ENCODE assay signal across 8 mouse cellular contexts in genomic region chr10:81321436-81321835, GRCm38 (mm10). TPM values are rescaled to one million over a fixed set of nuclear protein-coding genes. Genes with fewer than 3 reads are reported as not detected.
DNase-seq lines count a peak whose midpoint lies in the region; ATAC-seq and TF ChIP-seq lines count a peak whose summit lies in the region.

No protein-coding gene starts in this region.

- DNase-seq in heart, adult 8-10 months (ENCODE audit: low spot score): no peak
- DNase-seq in ovary, postnatal 36 days (ENCODE audit: low spot score): no peak
- no peak for DNase-seq in right cerebral cortex, postnatal 14 days
- no peak for DNase-seq in kidney, adult 9 months

- peaks cover 53% of the 10 kb centered on the region for H3K4me1 ChIP-seq in heart, embryonic 13.5 days
- H3K4me1 ChIP-seq in ES-Bruce4 (ENCODE audit: control insufficient read depth, insufficient read depth, low read length): no peaks in the 10 kb centered on the region
- peaks cover 39% of the 10 kb centered on the region for H3K4me1 ChIP-seq in forebrain, embryonic 13.5 days
- H3K4me1 ChIP-seq in liver, embryonic 15.5 days (replicated peaks): peaks cover 57% of the 10 kb centered on the region

- no peak for TF ChIP-seq CTCF in ES-Bruce4 (IDR thresholded peaks at IDR 0.05; ENCODE audit: low read depth, low read length)

- H3K27ac ChIP-seq in heart, embryonic 13.5 days (replicated peaks): peak overlapping the region; percentile 89
- H3K27ac ChIP-seq in ES-Bruce4 (ENCODE audit: insufficient read depth, low read length): no peak overlapping the region
- peak overlapping the region; percentile 88 for H3K27ac ChIP-seq in forebrain, embryonic 13.5 days
- H3K27ac ChIP-seq in liver, embryonic 15.5 days (replicated peaks): peak overlapping the region; percentile 92

- no peak for TF ChIP-seq EP300 in ES-Bruce4 (IDR thresholded peaks at IDR 0.05; ENCODE audit: insufficient read depth, low read depth, low read length)

- no peaks in the 10 kb centered on the region for H3K27me3 ChIP-seq in heart, embryonic 13.5 days (replicated peaks)
- H3K27me3 ChIP-seq in ES-Bruce4 (ENCODE audit: control insufficient read depth, insufficient read depth, low read length, poor library complexity, severe bottlenecking): no peaks in the 10 kb centered on the region
- no peaks in the 10 kb centered on the region for H3K27me3 ChIP-seq in forebrain, embryonic 13.5 days
- H3K27me3 ChIP-seq in liver, embryonic 15.5 days: no peaks in the 10 kb centered on the region

- H3K9ac ChIP-seq in heart, embryonic 13.5 days: peak overlapping the region; percentile 96
- H3K9ac ChIP-seq in ES-Bruce4 (ENCODE audit: low read depth, poor library complexity, severe bottlenecking): peak overlapping the region; percentile 92
- peak overlapping the region; percentile 90 for H3K9ac ChIP-seq in forebrain, embryonic 13.5 days
- H3K9ac ChIP-seq in liver, embryonic 15.5 days: peak overlapping the region; percentile 95

- H3K4me2 ChIP-seq in heart, embryonic 13.5 days: peak overlapping the region; percentile 94
- peak overlapping the region; percentile 85 for H3K4me2 ChIP-seq in forebrain, embryonic 13.5 days
- peak overlapping the region; percentile 87 for H3K4me2 ChIP-seq in liver, embryonic 15.5 days

- no peak for TF ChIP-seq POLR2A in ES-Bruce4 (IDR thresholded peaks at IDR 0.05; ENCODE audit: insufficient read depth, low read length)

- 2% methylated on average over 20 of the region's 20 CpGs for WGBS in heart, embryonic 13.5 days
- WGBS in forebrain, embryonic 13.5 days: 3% methylated on average over 20 of the region's 20 CpGs
- 2% methylated on average over 20 of the region's 20 CpGs for WGBS in liver, embryonic 15.5 days (ENCODE audit: insufficient replicate concordance)

- H3K9me3 ChIP-seq in heart, embryonic 13.5 days: no peaks in the 10 kb centered on the region
- no peaks in the 10 kb centered on the region for H3K9me3 ChIP-seq in ES-Bruce4 (replicated peaks; ENCODE audit: control insufficient read depth, insufficient read depth, low read length, poor library complexity, severe bottlenecking)
- H3K9me3 ChIP-seq in forebrain, embryonic 13.5 days (replicated peaks): no peaks in the 10 kb centered on the region
- H3K9me3 ChIP-seq in liver, embryonic 15.5 days (replicated peaks): no peaks in the 10 kb centered on the region

- no peak for ATAC-seq in heart, embryonic 13.5 days (ENCODE audit: extremely low read depth, insufficient number of reproducible peaks, low FRiP score, low TSS enrichment)
- ATAC-seq in forebrain, embryonic 13.5 days: peak; percentile 0; the same call in 1 of the 2 replicates
- peak; percentile 1; the same call in 1 of the 2 replicates for ATAC-seq in liver, embryonic 15.5 days (ENCODE audit: insufficient read depth)

- peak overlapping the region; percentile 99 for H3K4me3 ChIP-seq in heart, embryonic 13.5 days
- peak overlapping the region; percentile 93 for H3K4me3 ChIP-seq in ES-Bruce4 (ENCODE audit: low read depth, low read length)
- H3K4me3 ChIP-seq in forebrain, embryonic 13.5 days: peak overlapping the region; percentile 96
- H3K4me3 ChIP-seq in liver, embryonic 15.5 days (replicated peaks): peak overlapping the region; percentile 94

- H3K36me3 ChIP-seq in heart, embryonic 13.5 days: peaks cover 58% of the 10 kb centered on the region
- peaks cover 31% of the 10 kb centered on the region for H3K36me3 ChIP-seq in ES-Bruce4 (ENCODE audit: control insufficient read depth, insufficient read depth, low read length, poor library complexity, severe bottlenecking)
- H3K36me3 ChIP-seq in forebrain, embryonic 13.5 days (ENCODE audit: poor library complexity, severe bottlenecking): peaks cover 62% of the 10 kb centered on the region
- H3K36me3 ChIP-seq in liver, embryonic 15.5 days (replicated peaks): peaks cover 55% of the 10 kb centered on the region

RNA-seq across cellular contexts. Expression of gene Cactin, which starts 0.5 kb away (rescaled TPM):
- 25.6 and 28.2 TPM in 2 replicates for polyA plus RNA-seq in heart, embryonic 13.5 days (2015; fragmentation: Nextera tagmentation; extraction: Ambion mirVana)
- total RNA-seq in heart, adult 8-10 months (2022): 10 to 100 TPM; 14.4 to 19.2 (median 16.3) TPM
- 17.5 and 18.2 TPM in 2 replicates for polyA plus RNA-seq in ES-Bruce4 (2011; ENCODE audit: insufficient read depth, insufficient read length, low read depth, missing spikeins)
- polyA plus RNA-seq in forebrain, embryonic 13.5 days (2015; fragmentation: Nextera tagmentation; extraction: Ambion mirVana): 39.9 and 42.0 TPM in 2 replicates
- polyA plus RNA-seq in liver, embryonic 15.5 days (2015; fragmentation: Nextera tagmentation; extraction: Ambion mirVana): 24.3 and 29.5 TPM in 2 replicates

RNA-seq across cellular contexts. Expression of gene Tbxa2r, which starts 7.1 kb away (rescaled TPM):
- polyA plus RNA-seq in heart, embryonic 13.5 days (2015; fragmentation: Nextera tagmentation; extraction: Ambion mirVana): 13.6 and 14.7 TPM in 2 replicates
- total RNA-seq in heart, adult 8-10 months (2022): 1 to 10 TPM; 2.7 to 5.4 (median 3.5) TPM
- 0.57 and 1.5 TPM in 2 replicates for polyA plus RNA-seq in ES-Bruce4 (2011; ENCODE audit: insufficient read depth, insufficient read length, low read depth, missing spikeins)
- polyA plus RNA-seq in forebrain, embryonic 13.5 days (2015; fragmentation: Nextera tagmentation; extraction: Ambion mirVana): 2.6 and 3.8 TPM in 2 replicates
- polyA plus RNA-seq in liver, embryonic 15.5 days (2015; fragmentation: Nextera tagmentation; extraction: Ambion mirVana): 4.0 and 5.0 TPM in 2 replicates

RNA-seq across cellular contexts. Expression of gene Gipc3, which starts 21.6 kb away (rescaled TPM):
- 0.06 TPM in 1 of 2 replicates, not detected in the other for polyA plus RNA-seq in heart, embryonic 13.5 days (2015; fragmentation: Nextera tagmentation; extraction: Ambion mirVana)
- total RNA-seq in heart, adult 8-10 months (2022): 1 to 10 TPM; 4.1 to 6.6 (median 5.2) TPM
- 1.0 and 1.2 TPM in 2 replicates for polyA plus RNA-seq in ES-Bruce4 (2011; ENCODE audit: insufficient read depth, insufficient read length, low read depth, missing spikeins)
- polyA plus RNA-seq in forebrain, embryonic 13.5 days (2015; fragmentation: Nextera tagmentation; extraction: Ambion mirVana): not detected in 2 replicates
- polyA plus RNA-seq in liver, embryonic 15.5 days (2015; fragmentation: Nextera tagmentation; extraction: Ambion mirVana): not detected in 2 replicates

RNA-seq across cellular contexts. Expression of gene Pip5k1c, which starts 28.7 kb away (rescaled TPM):
- polyA plus RNA-seq in heart, embryonic 13.5 days (2015; fragmentation: Nextera tagmentation; extraction: Ambion mirVana): 31.0 and 32.0 TPM in 2 replicates
- total RNA-seq in heart, adult 8-10 months (2022): 10 to 100 TPM; 25.7 to 29.5 (median 26.8) TPM
- 28.3 and 31.5 TPM in 2 replicates for polyA plus RNA-seq in ES-Bruce4 (2011; ENCODE audit: insufficient read depth, insufficient read length, low read depth, missing spikeins)
- 73.1 and 87.2 TPM in 2 replicates for polyA plus RNA-seq in forebrain, embryonic 13.5 days (2015; fragmentation: Nextera tagmentation; extraction: Ambion mirVana)
- 13.4 and 15.2 TPM in 2 replicates for polyA plus RNA-seq in liver, embryonic 15.5 days (2015; fragmentation: Nextera tagmentation; extraction: Ambion mirVana)

RNA-seq across cellular contexts. Expression of gene Hmg20b, which starts 28.8 kb away (rescaled TPM):
- polyA plus RNA-seq in heart, embryonic 13.5 days (2015; fragmentation: Nextera tagmentation; extraction: Ambion mirVana): 81.9 and 90.9 TPM in 2 replicates
- total RNA-seq in heart, adult 8-10 months (2022): 10 to 100 TPM; 52.4 to 61.2 (median 57.1) TPM
- 51.8 and 57.3 TPM in 2 replicates for polyA plus RNA-seq in ES-Bruce4 (2011; ENCODE audit: insufficient read depth, insufficient read length, low read depth, missing spikeins)
- polyA plus RNA-seq in forebrain, embryonic 13.5 days (2015; fragmentation: Nextera tagmentation; extraction: Ambion mirVana): 60.6 and 61.1 TPM in 2 replicates
- polyA plus RNA-seq in liver, embryonic 15.5 days (2015; fragmentation: Nextera tagmentation; extraction: Ambion mirVana): 22.3 and 22.6 TPM in 2 replicates
